Mouse (Mus musculus): ENCODE measurements around the gene Wapl.

GRCm38 (mm10) chr14:34644140-34644539 lies 29.6 kb upstream of the Wapl start:
- TF ChIP-seq CTCF (IDR thresholded peaks at IDR 0.05) = no peak
- no peak for TF ChIP-seq EP300 (IDR thresholded peaks at IDR 0.05; ENCODE audit: insufficient read depth, low read depth, low read length)

Data from heart, adult 2 months (tissue).